Mouse (Mus musculus) spleen, postnatal 4 days (tissue): Measurements from ENCODE around the gene Prss2.
"Not testable (repeated sequence)": the region's sequence is repeated elsewhere in the genome, so short reads cannot be mapped to it uniquely, and the experiment has no call there.

Experiments used
- DNase-seq, 2 experiments: peaks; one replicate each; pipeline ENCODE4 v3.0.0; 2022; ENCODE audit warnings: low spot score in 2 of 2

Gene Prss2

GRCm38 (mm10) chr6:41556389-41556788 is 34.8 kb downstream of the Prss2 start:
- DNase-seq: no peak

GRCm38 (mm10) chr6:41557468-41557867 is 35.9 kb downstream of the Prss2 start:
- DNase-seq: peak in 1 of 2 experiments; percentile 47

DNA sequence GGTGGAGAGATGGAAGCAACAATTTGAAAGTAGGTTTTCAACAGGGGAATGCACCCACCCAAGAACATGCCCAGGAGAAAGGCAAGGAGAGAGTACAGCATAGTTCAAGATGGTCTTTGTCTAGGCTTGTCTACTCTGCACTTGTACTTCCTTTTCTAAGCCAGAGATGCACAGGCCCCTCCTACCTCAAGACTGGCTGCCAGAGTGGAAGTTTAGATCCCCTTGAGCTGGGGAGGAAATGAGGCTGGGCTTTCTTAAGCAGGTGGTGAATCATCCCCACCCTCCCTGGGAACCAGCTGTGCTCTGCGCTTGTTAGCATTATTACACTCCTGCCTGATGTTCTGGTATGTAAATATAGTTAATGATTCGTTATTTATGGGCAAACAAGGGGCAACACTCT is 36.7 kb downstream of the Prss2 start:
- peak in 1 of 2 experiments; percentile 53 for DNase-seq

DNA sequence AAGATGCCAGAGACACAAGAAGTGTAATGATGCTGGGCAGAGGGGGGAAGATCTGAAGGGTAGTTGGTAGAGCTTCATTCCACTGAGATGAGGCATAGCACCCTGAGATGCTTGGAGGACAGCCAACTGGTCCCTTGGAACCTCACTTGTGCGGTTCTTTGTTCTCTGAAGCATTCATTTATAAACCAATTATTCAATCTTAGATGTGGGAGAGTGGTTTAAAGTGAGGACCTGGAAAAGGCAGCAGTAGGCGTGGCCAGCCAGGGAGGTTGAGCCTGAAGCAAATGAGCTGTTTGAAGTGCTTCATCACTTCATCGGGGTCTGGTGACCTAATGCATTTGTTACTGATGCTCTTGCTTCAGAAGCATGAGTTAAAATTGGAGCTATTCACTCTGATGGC is 37.7 kb downstream of the Prss2 start:
- DNase-seq: no peak

- DNase-seq: peak in 1 of 2 experiments; percentile 9
Observed at GRCm38 (mm10) chr6:41560273-41560672, 38.7 kb downstream of the Prss2 start.

GRCm38 (mm10) chr6:41562598-41562997 is 41.0 kb downstream of the Prss2 start:
- DNase-seq: no peak

DNA sequence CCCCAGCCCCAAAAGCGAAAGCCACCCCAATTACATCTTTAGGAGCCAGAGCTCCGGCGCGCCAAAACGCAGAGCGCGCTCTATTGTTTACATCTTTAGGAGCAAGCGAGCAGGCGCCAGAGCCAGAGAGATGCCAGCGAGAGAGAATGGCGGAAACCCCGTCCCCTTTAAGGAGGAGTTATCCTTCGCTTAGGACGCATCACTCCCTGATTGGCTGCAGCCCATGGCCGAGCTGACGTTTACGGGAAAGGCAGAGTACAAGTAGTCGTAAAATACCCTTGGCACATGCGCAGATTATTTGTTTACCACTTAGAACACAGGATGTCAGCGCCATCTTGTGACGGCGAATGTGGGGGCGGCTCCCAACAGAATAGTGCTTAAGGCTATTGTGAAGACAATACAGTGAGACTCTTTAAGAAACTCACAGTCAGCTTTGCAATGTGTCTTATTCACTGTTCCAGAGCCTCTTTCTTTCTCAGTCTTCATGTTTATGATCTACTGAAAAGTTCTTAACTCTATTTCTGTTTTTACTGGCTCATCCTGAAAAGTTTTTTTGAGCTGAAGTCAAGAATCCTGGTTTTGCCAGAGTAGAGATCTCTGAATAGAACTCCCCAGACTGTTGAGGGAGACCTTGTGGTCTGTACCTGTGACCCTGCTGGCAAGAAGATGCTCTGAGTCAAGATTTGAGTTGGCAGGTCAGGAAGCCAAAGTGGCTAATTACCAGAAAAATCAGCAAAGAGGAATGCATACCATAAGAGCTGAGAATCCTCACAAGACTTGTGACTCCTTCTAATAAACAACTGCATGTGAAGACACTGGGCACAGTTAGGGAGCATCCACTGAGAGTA is 41.7 kb downstream of the Prss2 start:
- not testable (repeated sequence) for DNase-seq

GRCm38 (mm10) chr6:41565261-41565660 is 43.7 kb downstream of the Prss2 start:
- no peak for DNase-seq

DNA sequence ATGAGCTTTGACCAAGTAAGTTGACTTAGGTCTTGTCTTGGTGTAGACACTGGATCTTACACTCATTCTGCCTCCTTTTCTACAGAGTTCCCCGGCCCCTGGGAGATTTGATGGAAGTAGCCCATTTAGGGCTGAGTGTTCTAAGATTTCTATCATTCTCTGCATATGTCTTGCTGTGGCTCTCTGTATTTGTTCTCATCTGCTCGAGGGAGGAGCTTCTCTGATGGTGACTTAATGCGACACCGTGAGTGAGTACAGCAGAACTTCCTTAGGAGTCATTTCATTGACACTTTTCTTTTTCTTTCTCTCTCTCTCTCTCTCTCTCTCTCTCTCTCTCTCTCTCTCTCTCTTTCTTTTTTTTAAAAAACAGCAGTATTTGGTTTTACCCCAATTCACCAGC is 45.4 kb downstream of the Prss2 start:
- no peak for DNase-seq

DNA sequence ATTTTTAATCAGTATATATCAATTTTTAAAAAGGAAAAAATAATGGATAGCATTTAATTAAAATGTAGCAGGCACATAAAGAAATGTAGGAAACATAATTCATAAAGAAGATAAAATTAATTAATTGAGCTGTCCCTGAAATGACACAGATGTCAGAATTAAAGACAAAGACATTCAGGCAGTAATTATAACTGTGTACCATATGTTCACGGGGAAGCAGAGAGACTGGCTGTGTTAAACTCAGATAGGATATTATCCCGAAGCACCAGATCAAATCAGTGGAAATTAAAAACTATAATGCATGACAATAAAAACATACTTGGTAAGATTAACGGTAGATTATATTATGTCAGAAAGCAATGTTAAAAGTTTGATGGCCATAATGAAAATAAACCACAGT is 47.5 kb downstream of the Prss2 start:
- DNase-seq: no peak
